Mouse (Mus musculus) brain, embryonic 14.5 days (tissue): ENCODE measurements at regions not wholly inside any gene's neighbourhood (a gene's known extent, or its start where the extent isn't known, plus 50 kb on each side); places are given as distances from the start of the nearest gene placed in this dataset.

Experiments
- CTCF ChIP-seq: fragments of 200-500 bp; IDR thresholded peaks from 2 replicates; pipeline ENCODE4 v1.5.1; 2012; ENCODE audit warnings: inconsistent platforms, mild to moderate bottlenecking, moderate library complexity, borderline replicate concordance; ENCODE audit not compliant: insufficient read depth, insufficient read length; ENCODE audit errors: extremely low read depth
- POLR2A ChIP-seq: fragments of 200-500 bp; IDR thresholded peaks from 2 replicates; pipeline ENCODE4 v1.6.1; 2012; ENCODE audit warnings: mild to moderate bottlenecking, inconsistent platforms, borderline replicate concordance; ENCODE audit not compliant: poor library complexity, insufficient read depth, insufficient read length, severe bottlenecking; ENCODE audit errors: extremely low read depth

DNA sequence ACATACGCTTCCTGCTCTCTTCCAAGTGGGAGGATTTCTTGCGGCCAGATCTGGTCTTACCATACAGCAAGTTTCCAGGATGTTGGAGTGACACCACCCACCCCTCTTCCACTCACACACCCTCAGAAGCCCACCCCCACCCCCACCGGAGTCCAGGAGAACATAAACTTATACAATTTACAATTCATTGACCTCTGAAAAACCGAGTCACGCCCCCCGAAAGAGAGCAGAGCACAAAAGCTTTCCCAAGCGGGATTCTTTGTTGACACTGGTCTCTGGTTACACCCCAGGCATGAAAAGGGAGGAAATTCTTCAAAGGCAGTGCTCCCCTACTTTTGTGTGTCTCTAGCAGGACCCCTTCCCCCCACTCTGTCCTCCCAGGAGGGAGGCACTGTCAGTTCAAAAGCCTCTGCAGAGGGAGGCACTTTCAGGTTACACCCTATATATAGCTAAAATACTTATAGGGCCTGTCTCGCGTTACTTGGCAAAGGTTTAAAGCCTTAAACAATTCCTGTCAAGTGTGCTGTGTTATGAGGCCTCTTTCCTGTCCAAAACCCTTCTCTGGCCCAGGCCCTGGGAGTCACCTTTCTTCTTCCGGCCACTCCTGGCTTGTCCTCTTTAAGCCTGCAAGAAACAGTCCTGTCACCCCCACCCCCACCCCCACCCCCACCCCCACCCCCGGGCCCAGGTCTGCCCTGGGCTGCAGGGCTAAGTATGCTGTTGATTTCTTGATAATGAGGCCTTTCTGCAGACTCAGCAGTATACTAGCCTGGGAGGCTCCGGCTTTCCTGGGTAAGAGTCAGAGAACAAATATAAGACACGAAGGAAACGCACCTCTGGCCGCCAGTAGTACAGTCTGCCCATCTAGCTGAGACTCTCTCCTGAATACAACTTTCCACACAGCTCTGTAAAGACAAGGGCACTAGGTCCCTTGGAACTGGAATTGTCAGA, 63.6 kb upstream of the Klf3 start:
- TF ChIP-seq CTCF = no peak
- TF ChIP-seq POLR2A = no peak
